Mouse (Mus musculus): Measurements from ENCODE around the gene Pawr. TPM values are rescaled to one million over a fixed set of nuclear protein-coding genes. Genes with fewer than 3 reads are reported as not detected.

The Pawr gene
- polyA plus RNA-seq, 1 experiment from 2014 or later = 9.9 TPM

- H3K9me3 ChIP-seq = no peaks in the 10 kb centered on the region
- H3K36me3 ChIP-seq = no peaks in the 10 kb centered on the region
- ATAC-seq (ENCODE audit: extremely low read depth, insufficient number of reproducible peaks, low FRiP score, low TSS enrichment) = peak; percentile 14; the same call in 1 of the 2 replicates
- WGBS = 19% methylated on average over 10 of the region's 10 CpGs
- H3K4me3 ChIP-seq = peak overlapping the region; percentile 51
- no peaks in the 10 kb centered on the region for H3K27me3 ChIP-seq (replicated peaks)
- peak overlapping the region; percentile 79 for H3K9ac ChIP-seq
- H3K4me1 ChIP-seq = peaks cover 45% of the 10 kb centered on the region
- H3K27ac ChIP-seq (replicated peaks) = peak overlapping the region; percentile 85
- H3K4me2 ChIP-seq = peak overlapping the region; percentile 78
Observed at GRCm38 (mm10) chr10:108445606-108446005, 113.7 kb downstream of the Pawr start.

- H3K4me1 ChIP-seq = peaks cover 45% of the 10 kb centered on the region
- no peaks in the 10 kb centered on the region for H3K9me3 ChIP-seq
- H3K27ac ChIP-seq (replicated peaks) = peak overlapping the region; percentile 85
- H3K4me2 ChIP-seq = peak overlapping the region; percentile 78
- H3K36me3 ChIP-seq = no peaks in the 10 kb centered on the region
- ATAC-seq (ENCODE audit: extremely low read depth, insufficient number of reproducible peaks, low FRiP score, low TSS enrichment) = no peak
- peak overlapping the region; percentile 79 for H3K9ac ChIP-seq
- WGBS = 4% methylated on average over 24 of the region's 24 CpGs
- peak overlapping the region; percentile 51 for H3K4me3 ChIP-seq
- H3K27me3 ChIP-seq (replicated peaks) = no peaks in the 10 kb centered on the region
Observed at GRCm38 (mm10) chr10:108446041-108446931, 114.4 kb downstream of the Pawr start.

- no peak for ATAC-seq (ENCODE audit: extremely low read depth, insufficient number of reproducible peaks, low FRiP score, low TSS enrichment)
- peak overlapping the region; percentile 78 for H3K4me2 ChIP-seq
- peak overlapping the region; percentile 85 for H3K27ac ChIP-seq (replicated peaks)
Observed at GRCm38 (mm10) chr10:108447211-108447610, 115.3 kb downstream of the Pawr start.

GRCm38 (mm10) chr10:108448421-108448820 is 116.5 kb downstream of the Pawr start:
- no peak for ATAC-seq (ENCODE audit: extremely low read depth, insufficient number of reproducible peaks, low FRiP score, low TSS enrichment)
- H3K27me3 ChIP-seq (replicated peaks) = no peaks in the 10 kb centered on the region
- H3K27ac ChIP-seq (replicated peaks) = 0 out of 2 replicates have a peak overlapping the region, but pooled peaks have one; percentile 5
- peaks cover 45% of the 10 kb centered on the region for H3K4me1 ChIP-seq
- no peak overlapping the region for H3K9ac ChIP-seq
- 50% methylated on average over 11 of the region's 11 CpGs for WGBS
- no peak overlapping the region for H3K4me2 ChIP-seq
- no peaks in the 10 kb centered on the region for H3K9me3 ChIP-seq
- no peak overlapping the region for H3K4me3 ChIP-seq
- no peaks in the 10 kb centered on the region for H3K36me3 ChIP-seq

More at GRCm38 (mm10) chr10:108447211-108447610, 115.3 kb downstream of the Pawr start:
- Histone ChIP-seq H3K36me3 (no peaks in the 10 kb centered on the region), H3K4me3 (no peak overlapping the region), H3K9ac (peak overlapping the region; percentile 5; the same call in 1 of the 2 replicates), H3K9me3 (no peaks in the 10 kb centered on the region), H3K27me3 (replicated peaks) (no peaks in the 10 kb centered on the region), H3K4me1 (peaks cover 45% of the 10 kb centered on the region)
- whole genome bisulfite sequencing = 36% methylated on average over 10 of the region's 10 CpGs

- no peaks in the 10 kb centered on the region for H3K9me3 ChIP-seq
- H3K36me3 ChIP-seq = no peaks in the 10 kb centered on the region
- no peak overlapping the region for H3K27ac ChIP-seq (replicated peaks)
- H3K9ac ChIP-seq = no peak overlapping the region
- no peak overlapping the region for H3K4me3 ChIP-seq
- ATAC-seq (ENCODE audit: extremely low read depth, insufficient number of reproducible peaks, low FRiP score, low TSS enrichment) = no peak
- 82% methylated on average over 4 of the region's 4 CpGs for WGBS
- H3K4me1 ChIP-seq = peaks cover 35% of the 10 kb centered on the region
- H3K27me3 ChIP-seq (replicated peaks) = no peaks in the 10 kb centered on the region
- no peak overlapping the region for H3K4me2 ChIP-seq
Observed at GRCm38 (mm10) chr10:108450401-108450800, 118.5 kb downstream of the Pawr start.

GRCm38 (mm10) chr10:108451516-108451915 is 119.6 kb downstream of the Pawr start:
- H3K27ac ChIP-seq (replicated peaks) = no peak overlapping the region
- H3K4me2 ChIP-seq = no peak overlapping the region
- ATAC-seq (ENCODE audit: extremely low read depth, insufficient number of reproducible peaks, low FRiP score, low TSS enrichment) = no peak
- H3K36me3 ChIP-seq = no peaks in the 10 kb centered on the region
- no peak overlapping the region for H3K9ac ChIP-seq
- WGBS = 77% methylated on average over 8 of the region's 8 CpGs
- H3K4me3 ChIP-seq = no peak overlapping the region
- H3K9me3 ChIP-seq = no peaks in the 10 kb centered on the region
- peaks cover 29% of the 10 kb centered on the region for H3K4me1 ChIP-seq
- no peaks in the 10 kb centered on the region for H3K27me3 ChIP-seq (replicated peaks)

GRCm38 (mm10) chr10:108452421-108452820 is 120.5 kb downstream of the Pawr start:
- no peak overlapping the region for H3K4me2 ChIP-seq
- H3K4me3 ChIP-seq = no peak overlapping the region
- H3K9me3 ChIP-seq = no peaks in the 10 kb centered on the region
- no peaks in the 10 kb centered on the region for H3K36me3 ChIP-seq
- WGBS = 93% methylated on average over 9 of the region's 9 CpGs
- peaks cover 20% of the 10 kb centered on the region for H3K4me1 ChIP-seq
- no peak overlapping the region for H3K27ac ChIP-seq (replicated peaks)
- ATAC-seq (ENCODE audit: extremely low read depth, insufficient number of reproducible peaks, low FRiP score, low TSS enrichment) = no peak
- H3K9ac ChIP-seq = no peak overlapping the region
- no peaks in the 10 kb centered on the region for H3K27me3 ChIP-seq (replicated peaks)

- WGBS = 62% methylated on average over 2 of the region's 2 CpGs
- Histone ChIP-seq H3K4me1 (peaks cover 8% of the 10 kb centered on the region), H3K9ac (no peak overlapping the region), H3K4me2 (no peak overlapping the region), H3K27ac (replicated peaks) (no peak overlapping the region), H3K27me3 (replicated peaks) (no peaks in the 10 kb centered on the region), H3K4me3 (no peak overlapping the region), H3K9me3 (no peaks in the 10 kb centered on the region), H3K36me3 (no peaks in the 10 kb centered on the region)
- ATAC-seq (ENCODE audit: extremely low read depth, insufficient number of reproducible peaks, low FRiP score, low TSS enrichment) = no peak
Observed at GRCm38 (mm10) chr10:108453561-108453960, 121.6 kb downstream of the Pawr start.

- H3K4me1 ChIP-seq = peaks cover 8% of the 10 kb centered on the region
- H3K9me3 ChIP-seq = no peaks in the 10 kb centered on the region
- H3K4me3 ChIP-seq = no peak overlapping the region
- no peak for ATAC-seq (ENCODE audit: extremely low read depth, insufficient number of reproducible peaks, low FRiP score, low TSS enrichment)
- 40% methylated on average over 11 of the region's 11 CpGs for WGBS
- H3K4me2 ChIP-seq = no peak overlapping the region
- H3K36me3 ChIP-seq = no peaks in the 10 kb centered on the region
- peak overlapping the region; percentile 37; the same call in 1 of the 2 replicates for H3K9ac ChIP-seq
- H3K27ac ChIP-seq (replicated peaks) = peak overlapping the region; percentile 56; the same call in 1 of the 2 replicates
- H3K27me3 ChIP-seq (replicated peaks) = no peaks in the 10 kb centered on the region
Observed at GRCm38 (mm10) chr10:108454691-108455117, 122.8 kb downstream of the Pawr start.

GRCm38 (mm10) chr10:108455204-108455603 is 123.3 kb downstream of the Pawr start:
- no peak for ATAC-seq (ENCODE audit: extremely low read depth, insufficient number of reproducible peaks, low FRiP score, low TSS enrichment)
- Histone ChIP-seq H3K27ac (replicated peaks) (peak overlapping the region; percentile 56), H3K27me3 (replicated peaks) (no peaks in the 10 kb centered on the region), H3K4me3 (no peak overlapping the region), H3K9me3 (no peaks in the 10 kb centered on the region), H3K9ac (no peak overlapping the region), H3K4me2 (no peak overlapping the region), H3K36me3 (no peaks in the 10 kb centered on the region), H3K4me1 (peaks cover 8% of the 10 kb centered on the region)
- 35% methylated on average over 10 of the region's 10 CpGs for WGBS

- no peak for ATAC-seq (ENCODE audit: extremely low read depth, insufficient number of reproducible peaks, low FRiP score, low TSS enrichment)
- Histone ChIP-seq H3K4me2 (no peak overlapping the region), H3K36me3 (no peaks in the 10 kb centered on the region), H3K4me3 (no peak overlapping the region), H3K27ac (replicated peaks) (no peak overlapping the region), H3K4me1 (peaks cover 8% of the 10 kb centered on the region), H3K9ac (no peak overlapping the region), H3K27me3 (replicated peaks) (no peaks in the 10 kb centered on the region), H3K9me3 (no peaks in the 10 kb centered on the region)
- 74% methylated on average over 2 of the region's 2 CpGs for WGBS
Observed at GRCm38 (mm10) chr10:108455883-108456282, 124.0 kb downstream of the Pawr start.

Data from heart, embryonic 13.5 days (tissue).